Comparison of ENCODE assay signal across 18 mouse cellular contexts in the genomic region with DNA sequence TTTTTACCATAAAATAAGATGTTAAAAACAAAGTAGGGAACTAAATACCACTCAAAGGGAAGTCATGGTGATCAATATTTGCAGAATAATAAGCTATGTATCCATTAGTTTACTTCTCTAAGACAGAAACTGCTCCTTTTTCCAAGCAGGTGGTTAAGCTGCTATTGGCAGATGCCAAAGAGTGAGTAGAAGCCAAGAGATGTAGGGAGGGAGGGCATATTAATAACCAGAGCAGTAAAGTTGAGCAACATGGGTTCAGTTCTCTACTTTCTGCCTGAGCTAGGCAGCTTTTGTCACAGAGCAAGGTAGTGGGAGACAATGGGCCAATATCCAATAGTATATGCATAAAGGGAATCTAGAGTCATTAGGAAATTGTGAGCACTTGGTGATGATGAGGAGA.
"Had no signal": no experiment of that assay in that cellular context is flagged by ENCODE, and none has a peak within 500 bp of the region (broad histone marks: within the 10 kb centered on the region; RNA-seq: fewer than 3 reads in every experiment).

No protein-coding gene starts in this region.

- H3K9me3 ChIP-seq: midbrain, embryonic 10.5 days; midbrain, embryonic 12.5 days; neural tube, embryonic 13.5 days; neural tube, embryonic 15.5 days; stomach, embryonic 15.5 days had no signal

- H3K4me2 ChIP-seq: lung, embryonic 14.5 days; midbrain, embryonic 12.5 days; neural tube, embryonic 13.5 days; neural tube, embryonic 15.5 days; stomach, embryonic 15.5 days had no signal

- ATAC-seq: midbrain, embryonic 16.5 days had no signal

- DNase-seq: lung, embryonic 14.5 days; lung, postnatal 10 days; lung, postnatal 4 days; midbrain, embryonic 14.5 days; retina, postnatal 1 day; right cerebral cortex, adult 18-20 months; right cerebral cortex, postnatal 14 days; thymus, adult 2 months; thymus, postnatal 25 days; thymus, postnatal 4 days had no signal

- H3K4me1 ChIP-seq: midbrain, embryonic 10.5 days; midbrain, embryonic 12.5 days; neural tube, embryonic 13.5 days; neural tube, embryonic 15.5 days; stomach, embryonic 15.5 days had no signal

- H3K27ac ChIP-seq: midbrain, embryonic 10.5 days; midbrain, embryonic 12.5 days; neural tube, embryonic 13.5 days; neural tube, embryonic 15.5 days; stomach, embryonic 15.5 days; stomach, postnatal 0 days had no signal

- H3K4me3 ChIP-seq: midbrain, embryonic 10.5 days; midbrain, embryonic 12.5 days; myocyte; neural tube, embryonic 13.5 days; neural tube, embryonic 15.5 days; stomach, embryonic 15.5 days had no signal

- H3K36me3 ChIP-seq: midbrain, embryonic 10.5 days; midbrain, embryonic 12.5 days; neural tube, embryonic 13.5 days; neural tube, embryonic 15.5 days; stomach, embryonic 15.5 days had no signal

- H3K9ac ChIP-seq: lung, embryonic 14.5 days; midbrain, embryonic 12.5 days; neural tube, embryonic 13.5 days; neural tube, embryonic 15.5 days; stomach, embryonic 15.5 days had no signal

- H3K27me3 ChIP-seq: midbrain, embryonic 12.5 days; neural tube, embryonic 13.5 days; neural tube, embryonic 15.5 days; stomach, embryonic 15.5 days had no signal
